In the genomic region with DNA sequence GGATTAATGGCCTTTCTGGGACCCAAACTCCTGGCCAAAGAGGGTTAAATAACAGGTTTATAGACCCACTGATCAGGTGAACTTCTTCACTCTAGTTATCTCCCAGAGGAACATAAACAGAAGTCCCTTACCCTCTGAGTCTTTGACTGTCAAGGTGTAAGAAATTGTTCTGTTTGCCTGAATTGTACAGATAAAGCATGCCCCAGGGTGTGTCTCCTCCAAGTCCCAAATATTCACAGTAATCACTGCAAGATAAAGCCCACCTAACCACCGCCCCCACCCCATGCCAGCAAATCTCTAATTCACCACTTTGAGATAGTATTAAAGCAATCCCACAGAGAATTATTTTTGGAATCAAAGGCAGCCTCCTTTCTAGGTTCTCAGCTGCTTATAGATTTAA, we compare ENCODE assay signal across 10 mouse cellular contexts. TPM values are rescaled to one million over a fixed set of nuclear protein-coding genes. Genes with fewer than 3 reads are reported as not detected.
A peak's percentile ranks its signal among the peaks of the same experiment; 100 is the strongest.
DNase-seq lines count a peak whose midpoint lies in the region; ATAC-seq lines count a peak whose summit lies in the region.
"Had no signal": no experiment of that assay in that cellular context is flagged by ENCODE, and none has a peak within 500 bp of the region (broad histone marks: within the 10 kb centered on the region; RNA-seq: fewer than 3 reads in every experiment).

No protein-coding gene starts in this region.

- peak overlapping the region; percentile 98 for H3K27ac ChIP-seq in lung, embryonic 16.5 days (ENCODE audit: low read length)
- H3K27ac ChIP-seq in forebrain, embryonic 14.5 days (ENCODE audit: low read depth, low read length), result no peak overlapping the region
- no peak overlapping the region for H3K27ac ChIP-seq in limb, embryonic 15.5 days
- peak overlapping the region; percentile 98; the same call in 1 of the 2 replicates for H3K27ac ChIP-seq in stomach, embryonic 14.5 days (ENCODE audit: low read length)

- peak overlapping the region; percentile 55 for H3K4me2 ChIP-seq in lung, embryonic 16.5 days (ENCODE audit: low read depth, low read length)
- H3K4me2 ChIP-seq in forebrain, embryonic 14.5 days (ENCODE audit: low read length), result peak overlapping the region; percentile 69
- peak overlapping the region; percentile 67 for H3K4me2 ChIP-seq in limb, embryonic 15.5 days
- peak overlapping the region; percentile 90 for H3K4me2 ChIP-seq in stomach, embryonic 14.5 days (replicated peaks; ENCODE audit: low read depth, low read length)

- peak overlapping the region; percentile 93 for H3K9ac ChIP-seq in lung, embryonic 16.5 days (ENCODE audit: low read length)
- peak overlapping the region; percentile 93 for H3K9ac ChIP-seq in forebrain, embryonic 14.5 days (ENCODE audit: low read length)
- peak overlapping the region; percentile 85 for H3K9ac ChIP-seq in limb, embryonic 15.5 days
- peak overlapping the region; percentile 79 for H3K9ac ChIP-seq in stomach, embryonic 14.5 days (replicated peaks; ENCODE audit: low read depth, low read length)

- WGBS in lung, embryonic 16.5 days, result 61% methylated on average over 1 of the region's 1 CpGs
- 74% methylated on average over 1 of the region's 1 CpGs for WGBS in forebrain, embryonic 14.5 days
- WGBS in limb, embryonic 15.5 days, result 82% methylated on average over 1 of the region's 1 CpGs
- WGBS in stomach, embryonic 14.5 days, result 67% methylated on average over 1 of the region's 1 CpGs

- no peak for ATAC-seq in lung, embryonic 16.5 days (ENCODE audit: low read depth)
- ATAC-seq in forebrain, embryonic 14.5 days, result no peak
- no peak for ATAC-seq in limb, embryonic 15.5 days (ENCODE audit: insufficient number of reproducible peaks, low FRiP score, low TSS enrichment, low read depth)
- no peak for ATAC-seq in stomach, embryonic 14.5 days (ENCODE audit: insufficient number of reproducible peaks, insufficient read depth, low FRiP score, low read depth)
- no peak for ATAC-seq in monocyte, adult 5-6 weeks (replicated peaks; ENCODE audit: insufficient number of reproducible peaks, low FRiP score, low TSS enrichment, poor library complexity, severe bottlenecking)

- DNase-seq in lung, postnatal 4 days, result no peak
- DNase-seq in forebrain, embryonic 14.5 days (ENCODE audit: low spot score), result no peak
- DNase-seq in ovary, adult 18-20 months (ENCODE audit: low spot score), result no peak
- no peak for DNase-seq in thymus, postnatal 36 days
- DNase-seq: cerebellum, postnatal 25 days; kidney, adult 9 months had no signal

- no peaks in the 10 kb centered on the region for H3K27me3 ChIP-seq in lung, embryonic 16.5 days (ENCODE audit: control insufficient read depth, insufficient read depth, low read depth, low read length)
- H3K27me3 ChIP-seq in forebrain, embryonic 14.5 days (replicated peaks; ENCODE audit: control insufficient read depth, insufficient read depth, low read length), result no peaks in the 10 kb centered on the region
- H3K27me3 ChIP-seq in limb, embryonic 15.5 days, result no peaks in the 10 kb centered on the region
- H3K27me3 ChIP-seq in stomach, embryonic 14.5 days (ENCODE audit: control insufficient read depth, insufficient read depth, low read length), result no peaks in the 10 kb centered on the region

- H3K36me3 ChIP-seq in lung, embryonic 16.5 days (ENCODE audit: control insufficient read depth, insufficient read depth, low read length), result peaks cover 40% of the 10 kb centered on the region
- H3K36me3 ChIP-seq in forebrain, embryonic 14.5 days (ENCODE audit: control insufficient read depth, insufficient read depth, low read length), result peaks cover 43% of the 10 kb centered on the region
- H3K36me3 ChIP-seq in limb, embryonic 15.5 days, result peaks cover 58% of the 10 kb centered on the region
- H3K36me3 ChIP-seq in stomach, embryonic 14.5 days (ENCODE audit: control insufficient read depth, insufficient read depth, low read length), result peaks cover 46% of the 10 kb centered on the region

- peak overlapping the region; percentile 91 for H3K4me3 ChIP-seq in lung, embryonic 16.5 days (ENCODE audit: low read length)
- peak overlapping the region; percentile 68 for H3K4me3 ChIP-seq in forebrain, embryonic 14.5 days (ENCODE audit: low read depth, low read length)
- H3K4me3 ChIP-seq in limb, embryonic 15.5 days, result peak overlapping the region; percentile 78
- H3K4me3 ChIP-seq in stomach, embryonic 14.5 days (ENCODE audit: low read depth, low read length), result peak overlapping the region; percentile 87

- H3K4me1 ChIP-seq in lung, embryonic 16.5 days (replicated peaks; ENCODE audit: control insufficient read depth, insufficient read depth, low read length), result peaks cover 15% of the 10 kb centered on the region
- H3K4me1 ChIP-seq in forebrain, embryonic 14.5 days (ENCODE audit: control insufficient read depth, insufficient read depth, low read length), result peaks cover 10% of the 10 kb centered on the region
- peaks cover 24% of the 10 kb centered on the region for H3K4me1 ChIP-seq in limb, embryonic 15.5 days
- peaks cover 12% of the 10 kb centered on the region for H3K4me1 ChIP-seq in stomach, embryonic 14.5 days (ENCODE audit: control insufficient read depth, insufficient read depth, low read length)

- no peaks in the 10 kb centered on the region for H3K9me3 ChIP-seq in lung, embryonic 16.5 days (ENCODE audit: control insufficient read depth, low read length)
- H3K9me3 ChIP-seq in forebrain, embryonic 14.5 days (replicated peaks; ENCODE audit: control insufficient read depth, low read length), result no peaks in the 10 kb centered on the region
- no peaks in the 10 kb centered on the region for H3K9me3 ChIP-seq in limb, embryonic 15.5 days
- no peaks in the 10 kb centered on the region for H3K9me3 ChIP-seq in stomach, embryonic 14.5 days (ENCODE audit: control insufficient read depth, low read depth, low read length)

RNA-seq across cellular contexts. Expression of a gene that starts 1.4 kb away (rescaled TPM):
- 8.5 and 9.8 TPM in 2 replicates for polyA plus RNA-seq in lung, embryonic 16.5 days (2015; fragmentation: Nextera tagmentation; extraction: Ambion mirVana)
- polyA plus RNA-seq in forebrain, embryonic 14.5 days (2014; fragmentation: Nextera tagmentation; extraction: Ambion mirVana), result 11.5 and 14.4 TPM in 2 replicates
- 8.7 and 9.0 TPM in 2 replicates for polyA plus RNA-seq in limb, embryonic 15.5 days (2015; fragmentation: Nextera tagmentation; extraction: Ambion mirVana)
- 7.4 and 8.3 TPM in 2 replicates for polyA plus RNA-seq in stomach, embryonic 14.5 days (2014; fragmentation: Nextera tagmentation; extraction: Ambion mirVana)
- total RNA-seq in monocyte, adult 5-6 weeks (2017), result 3.3 to 4.7 TPM (median 4.3 TPM) in 3 replicates

RNA-seq across cellular contexts. Expression of a gene that starts 1.7 kb away (rescaled TPM):
- 39.6 and 45.5 TPM in 2 replicates for polyA plus RNA-seq in lung, embryonic 16.5 days (2015; fragmentation: Nextera tagmentation; extraction: Ambion mirVana)
- polyA plus RNA-seq in forebrain, embryonic 14.5 days (2014; fragmentation: Nextera tagmentation; extraction: Ambion mirVana), result 40.0 and 45.8 TPM in 2 replicates
- 41.0 and 44.5 TPM in 2 replicates for polyA plus RNA-seq in limb, embryonic 15.5 days (2015; fragmentation: Nextera tagmentation; extraction: Ambion mirVana)
- polyA plus RNA-seq in stomach, embryonic 14.5 days (2014; fragmentation: Nextera tagmentation; extraction: Ambion mirVana), result 38.0 and 44.2 TPM in 2 replicates
- 19.0 to 30.5 TPM (median 26.8 TPM) in 3 replicates for total RNA-seq in monocyte, adult 5-6 weeks (2017)

RNA-seq across cellular contexts. Expression of a gene that starts 20.0 kb away (rescaled TPM):
- polyA plus RNA-seq in lung, embryonic 16.5 days (2015; fragmentation: Nextera tagmentation; extraction: Ambion mirVana), result 0.45 and 0.80 TPM in 2 replicates
- polyA plus RNA-seq in forebrain, embryonic 14.5 days (2014; fragmentation: Nextera tagmentation; extraction: Ambion mirVana), result 0.80 and 1.0 TPM in 2 replicates
- 0.74 TPM in 1 of 2 replicates, not detected in the other for polyA plus RNA-seq in limb, embryonic 15.5 days (2015; fragmentation: Nextera tagmentation; extraction: Ambion mirVana)
- polyA plus RNA-seq in stomach, embryonic 14.5 days (2014; fragmentation: Nextera tagmentation; extraction: Ambion mirVana), result not detected in 2 replicates
- 2.5 TPM in 1 of 3 replicates, not detected in the others for total RNA-seq in monocyte, adult 5-6 weeks (2017)

RNA-seq across cellular contexts. Expression of a gene that starts 21.7 kb away (rescaled TPM):
- 13.1 and 14.1 TPM in 2 replicates for polyA plus RNA-seq in lung, embryonic 16.5 days (2015; fragmentation: Nextera tagmentation; extraction: Ambion mirVana)
- polyA plus RNA-seq in forebrain, embryonic 14.5 days (2014; fragmentation: Nextera tagmentation; extraction: Ambion mirVana), result 10.3 and 12.5 TPM in 2 replicates
- 7.8 and 8.1 TPM in 2 replicates for polyA plus RNA-seq in limb, embryonic 15.5 days (2015; fragmentation: Nextera tagmentation; extraction: Ambion mirVana)
- polyA plus RNA-seq in stomach, embryonic 14.5 days (2014; fragmentation: Nextera tagmentation; extraction: Ambion mirVana), result 21.5 and 22.0 TPM in 2 replicates
- total RNA-seq in monocyte, adult 5-6 weeks (2017), result not detected in 3 replicates

RNA-seq across cellular contexts. Expression of a gene that starts 24.0 kb away (rescaled TPM):
- 0.94 and 1.6 TPM in 2 replicates for polyA plus RNA-seq in lung, embryonic 16.5 days (2015; fragmentation: Nextera tagmentation; extraction: Ambion mirVana)
- 0.52 and 0.58 TPM in 2 replicates for polyA plus RNA-seq in forebrain, embryonic 14.5 days (2014; fragmentation: Nextera tagmentation; extraction: Ambion mirVana)
- polyA plus RNA-seq in limb, embryonic 15.5 days (2015; fragmentation: Nextera tagmentation; extraction: Ambion mirVana), result 0.47 and 0.87 TPM in 2 replicates
- 0.04 and 0.71 TPM in 2 replicates for polyA plus RNA-seq in stomach, embryonic 14.5 days (2014; fragmentation: Nextera tagmentation; extraction: Ambion mirVana)
- 0.11 TPM in 1 of 3 replicates, not detected in the others for total RNA-seq in monocyte, adult 5-6 weeks (2017)

Comparison
In these comparisons a context has a peak if more than half of its experiments do, and no peak if none do; other contexts are left out.
1. H3K27ac ChIP-seq: peak in lung, embryonic 16.5 days (single experiment) and stomach, embryonic 14.5 days (single experiment); none in forebrain, embryonic 14.5 days (single experiment) and limb, embryonic 15.5 days (single experiment).
2. Peak in every context shown above with its lines, with median percentiles within 50 percentile points of each other: H3K4me2 ChIP-seq, H3K4me3 ChIP-seq and H3K9ac ChIP-seq.